Mouse (Mus musculus) hindbrain, embryonic 12.5 days (tissue): ENCODE results near the gene Pop7. TPM values are rescaled to one million over a fixed set of nuclear protein-coding genes. Genes with fewer than 3 reads are reported as not detected.

Source experiments
- ATAC-seq: fragments of 200-750 bp; cut with Nextera tagmentation; 2 replicates; pipeline ENCODE4 v1.8.0; 2017; ENCODE audit warnings: moderate TSS enrichment; ENCODE audit not compliant: low FRiP score
- H3K27ac ChIP-seq: fragments of 300-500 bp; sonication (generic); 2 replicates; pipeline ENCODE4 v1.5.1; 2016; ENCODE audit warnings: mild to moderate bottlenecking
- H3K27me3 ChIP-seq: fragments of 300-500 bp; sonication (generic); 2 replicates; pipeline ENCODE4 v1.6.1; 2016; ENCODE audit warnings: mild to moderate bottlenecking
- H3K36me3 ChIP-seq: fragments of 300-500 bp; sonication (generic); 2 replicates; pipeline ENCODE4 v1.6.1; 2016; ENCODE audit warnings: mild to moderate bottlenecking
- H3K4me1 ChIP-seq: fragments of 300-500 bp; sonication (generic); 2 replicates; pipeline ENCODE4 v1.6.1; 2016
- H3K4me2 ChIP-seq: fragments of 300-500 bp; sonication (generic); replicated peaks from 2 replicates; pipeline ENCODE4 v1.6.1; 2016; ENCODE audit warnings: mild to moderate bottlenecking
- H3K4me3 ChIP-seq: fragments of 300-500 bp; sonication (generic); 2 replicates; pipeline ENCODE4 v1.5.1; 2016; ENCODE audit warnings: mild to moderate bottlenecking
- H3K9ac ChIP-seq: fragments of 300-500 bp; sonication (generic); 2 replicates; pipeline ENCODE4 v1.6.1; 2016; ENCODE audit warnings: mild to moderate bottlenecking, moderate library complexity
- H3K9me3 ChIP-seq: fragments of 300-500 bp; sonication (generic); replicated peaks from 2 replicates; pipeline ENCODE4 v1.6.1; 2016; ENCODE audit warnings: mild to moderate bottlenecking
- WGBS: fragments of 180-500 bp; shearing (Covaris S2); methylation state at CpG from one replicate; pipeline ENCODE4 v1.1.7; 2016; 5-methylcytosine and 5-hydroxymethylcytosine counted together
- polyA plus RNA-seq: library from polyadenylated mRNA; unstranded; fragments of >200 nt; fragmentation: Nextera tagmentation; extraction: Ambion mirVana; gene quantifications from 2 replicates; pipeline ENCODE4 v1.2.1, GENCODE M21; 2016

The Pop7 gene
- 60.7 and 61.3 TPM in 2 replicates for polyA plus RNA-seq

GRCm38 (mm10) chr5:137501709-137502666 lies at the start of gene Pop7:
Gene Pop7, minus strand, starts transcription at chr5:137502518.
- H3K27ac ChIP-seq = peak within 1 kb of the TSS; percentile 97
- H3K4me3 ChIP-seq = peak within 1 kb of the TSS; percentile 65
- peak within 1 kb of the TSS; percentile 87 for H3K4me2 ChIP-seq
- peaks cover 6% of the 10 kb centered on the region for H3K36me3 ChIP-seq
- peak within 1 kb of the TSS; percentile 80 for H3K9ac ChIP-seq
- H3K27me3 ChIP-seq = no peaks in the 10 kb centered on the region
- peak; percentile 94 for ATAC-seq
- peaks cover 17% of the 10 kb centered on the region for H3K4me1 ChIP-seq
- H3K9me3 ChIP-seq = no peaks in the 10 kb centered on the region
- 2% methylated on average over 64 of the region's 64 CpGs for WGBS

DNA sequence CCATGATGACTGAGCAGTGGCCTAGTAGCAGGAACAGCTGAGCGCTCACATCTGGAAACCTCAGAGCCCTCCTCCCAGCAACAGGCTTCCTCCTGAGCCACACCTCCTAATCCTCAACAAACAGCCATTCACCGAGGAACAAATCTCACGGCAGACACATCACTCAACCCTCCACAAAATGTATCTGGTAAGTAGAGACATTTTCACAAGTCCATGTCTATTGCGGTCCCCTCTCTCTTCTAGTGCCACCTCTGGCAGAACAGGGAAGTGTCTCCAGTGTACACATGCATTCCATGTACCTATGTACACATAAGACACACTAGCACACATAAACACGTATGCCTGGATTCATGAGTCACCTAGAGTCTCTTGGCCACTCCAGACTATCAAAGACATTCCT lies 48.8 kb upstream of the Pop7 start:
- Histone ChIP-seq H3K9ac (no peak overlapping the region), H3K4me3 (no peak overlapping the region), H3K27me3 (peaks cover 15% of the 10 kb centered on the region; the same call in 1 of the 2 replicates), H3K36me3 (no peaks in the 10 kb centered on the region), H3K4me1 (peaks cover 9% of the 10 kb centered on the region; the same call in 1 of the 2 replicates), H3K9me3 (no peaks in the 10 kb centered on the region), H3K4me2 (no peak overlapping the region), H3K27ac (no peak overlapping the region)
- ATAC-seq = no peak
- 76% methylated on average over 5 of the region's 5 CpGs for WGBS

DNA sequence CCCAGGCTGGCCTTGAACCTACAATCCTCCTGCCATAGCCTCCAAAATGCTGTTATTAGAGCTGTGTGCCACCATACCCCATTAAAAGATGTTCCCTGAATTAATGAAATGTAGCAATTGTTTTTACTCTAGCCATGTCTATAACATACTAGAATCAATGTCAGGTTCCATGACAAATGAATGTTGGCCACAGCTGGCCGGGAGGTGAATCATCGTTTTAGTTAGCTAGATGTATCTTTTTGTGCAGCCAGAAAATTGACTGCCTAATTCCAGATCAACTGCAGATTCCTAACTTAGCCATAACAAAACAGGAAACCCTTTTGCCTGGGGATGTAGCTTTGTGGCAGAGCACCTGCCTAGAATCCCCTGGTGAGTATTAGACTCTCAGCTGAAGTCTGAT lies 47.5 kb upstream of the Pop7 start:
- H3K27me3 ChIP-seq = peaks cover 11% of the 10 kb centered on the region; the same call in 1 of the 2 replicates
- 85% methylated on average over 2 of the region's 2 CpGs for WGBS

GRCm38 (mm10) chr5:137545596-137545995 lies 43.3 kb upstream of the Pop7 start:
- Histone ChIP-seq H3K9ac (no peak overlapping the region), H3K27ac (no peak overlapping the region), H3K36me3 (no peaks in the 10 kb centered on the region), H3K4me1 (no peaks in the 10 kb centered on the region), H3K4me2 (no peak overlapping the region), H3K4me3 (no peak overlapping the region), H3K9me3 (no peaks in the 10 kb centered on the region), H3K27me3 (no peaks in the 10 kb centered on the region)
- WGBS = 81% methylated on average over 4 of the region's 4 CpGs
- no peak for ATAC-seq

More for the DNA sequence above, 47.5 kb upstream of the Pop7 start:
- no peak overlapping the region for H3K27ac ChIP-seq
- no peak overlapping the region for H3K4me3 ChIP-seq
- ATAC-seq = no peak
- no peaks in the 10 kb centered on the region for H3K9me3 ChIP-seq
- H3K36me3 ChIP-seq = no peaks in the 10 kb centered on the region
- H3K9ac ChIP-seq = no peak overlapping the region
- no peak overlapping the region for H3K4me2 ChIP-seq
- H3K4me1 ChIP-seq = peaks cover 8% of the 10 kb centered on the region; the same call in 1 of the 2 replicates

DNA sequence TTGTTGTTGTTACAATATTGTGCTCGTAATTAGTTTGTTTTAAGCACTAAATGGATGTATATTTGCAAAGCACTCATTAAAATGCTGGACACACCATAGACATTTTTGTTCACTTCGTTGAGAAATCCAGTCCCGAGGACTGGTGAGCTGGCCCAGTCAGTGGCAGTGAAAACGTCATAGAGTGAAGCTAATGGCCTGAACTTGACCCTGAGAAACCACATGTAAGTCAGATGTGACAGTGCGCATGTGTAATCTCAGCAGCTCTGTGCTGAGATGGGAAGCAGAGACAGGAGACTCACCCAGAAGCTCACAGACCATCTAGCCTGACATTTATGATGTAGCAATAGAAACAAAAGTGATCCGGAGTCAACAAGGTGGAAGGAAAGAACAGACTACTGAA lies 42.6 kb upstream of the Pop7 start:
- no peaks in the 10 kb centered on the region for H3K4me1 ChIP-seq
- no peak overlapping the region for H3K4me2 ChIP-seq
- no peak overlapping the region for H3K27ac ChIP-seq
- no peak overlapping the region for H3K9ac ChIP-seq
- H3K27me3 ChIP-seq = no peaks in the 10 kb centered on the region
- H3K36me3 ChIP-seq = no peaks in the 10 kb centered on the region
- ATAC-seq = no peak
- no peaks in the 10 kb centered on the region for H3K9me3 ChIP-seq
- no peak overlapping the region for H3K4me3 ChIP-seq
- WGBS = 76% methylated on average over 6 of the region's 6 CpGs

- no peak overlapping the region for H3K9ac ChIP-seq
- no peak overlapping the region for H3K4me3 ChIP-seq
- H3K27me3 ChIP-seq = no peaks in the 10 kb centered on the region
- H3K36me3 ChIP-seq = no peaks in the 10 kb centered on the region
- H3K4me1 ChIP-seq = 0 out of 2 replicates have a peak, but pooled peaks cover 2% of the 10 kb centered on the region
- no peak for ATAC-seq
- WGBS = 79% methylated on average over 5 of the region's 5 CpGs
- H3K27ac ChIP-seq = no peak overlapping the region
- no peak overlapping the region for H3K4me2 ChIP-seq
- H3K9me3 ChIP-seq = no peaks in the 10 kb centered on the region
Measured at GRCm38 (mm10) chr5:137541768-137542540, 39.6 kb upstream of the Pop7 start.

GRCm38 (mm10) chr5:137540991-137541390 lies 38.7 kb upstream of the Pop7 start:
- no peaks in the 10 kb centered on the region for H3K9me3 ChIP-seq
- H3K27ac ChIP-seq = no peak overlapping the region
- H3K4me3 ChIP-seq = no peak overlapping the region
- H3K27me3 ChIP-seq = no peaks in the 10 kb centered on the region
- H3K9ac ChIP-seq = no peak overlapping the region
- H3K4me2 ChIP-seq = no peak overlapping the region
- no peak for ATAC-seq
- 0 out of 2 replicates have a peak, but pooled peaks cover 2% of the 10 kb centered on the region for H3K4me1 ChIP-seq
- H3K36me3 ChIP-seq = no peaks in the 10 kb centered on the region
- 76% methylated on average over 6 of the region's 6 CpGs for WGBS

DNA sequence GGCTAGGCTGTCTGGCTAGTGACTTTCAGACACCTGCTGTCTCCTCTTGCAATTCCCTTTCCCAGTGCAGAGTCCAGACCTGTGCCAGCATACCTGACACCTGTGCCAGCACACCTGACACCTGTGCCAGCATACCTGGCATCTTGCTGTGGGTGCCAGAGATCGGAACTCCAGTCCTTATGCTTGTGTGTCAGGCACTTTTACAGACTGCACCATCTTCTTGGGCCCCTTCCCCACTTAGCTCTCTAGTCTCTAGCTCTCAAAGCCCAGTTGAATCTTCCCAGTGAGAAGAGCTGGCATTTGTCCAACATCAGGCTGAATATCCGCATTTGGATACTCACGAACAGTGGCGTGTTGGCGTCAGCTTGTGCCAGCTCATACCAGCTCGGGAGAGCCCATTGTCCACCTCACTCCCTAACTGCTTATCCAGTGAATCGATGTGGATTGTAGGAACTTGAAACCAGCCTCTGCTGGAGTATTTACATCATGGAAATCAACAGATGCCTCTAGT lies 37.0 kb upstream of the Pop7 start:
- no peak overlapping the region for H3K9ac ChIP-seq
- no peak overlapping the region for H3K27ac ChIP-seq
- no peaks in the 10 kb centered on the region for H3K9me3 ChIP-seq
- H3K4me1 ChIP-seq = 0 out of 2 replicates have a peak, but pooled peaks cover 2% of the 10 kb centered on the region
- no peak overlapping the region for H3K4me3 ChIP-seq
- ATAC-seq = no peak
- no peak overlapping the region for H3K4me2 ChIP-seq
- H3K27me3 ChIP-seq = no peaks in the 10 kb centered on the region
- WGBS = 73% methylated on average over 7 of the region's 7 CpGs
- no peaks in the 10 kb centered on the region for H3K36me3 ChIP-seq

- H3K4me2 ChIP-seq = no peak overlapping the region
- H3K27ac ChIP-seq = no peak overlapping the region
- H3K4me3 ChIP-seq = no peak overlapping the region
- H3K4me1 ChIP-seq = peaks cover 5% of the 10 kb centered on the region; the same call in 1 of the 2 replicates
- no peaks in the 10 kb centered on the region for H3K9me3 ChIP-seq
- H3K9ac ChIP-seq = no peak overlapping the region
- no peaks in the 10 kb centered on the region for H3K27me3 ChIP-seq
- ATAC-seq = no peak
- no peaks in the 10 kb centered on the region for H3K36me3 ChIP-seq
- WGBS = 57% methylated on average over 4 of the region's 4 CpGs
Measured at GRCm38 (mm10) chr5:137537461-137537860, 35.1 kb upstream of the Pop7 start.

GRCm38 (mm10) chr5:137535318-137535717 lies 33.0 kb upstream of the Pop7 start:
- Histone ChIP-seq H3K9ac (no peak overlapping the region), H3K4me2 (no peak overlapping the region), H3K27me3 (no peaks in the 10 kb centered on the region), H3K9me3 (no peaks in the 10 kb centered on the region), H3K4me1 (peaks cover 9% of the 10 kb centered on the region), H3K27ac (no peak overlapping the region), H3K4me3 (no peak overlapping the region), H3K36me3 (no peaks in the 10 kb centered on the region)
- WGBS = 86% methylated on average over 9 of the region's 9 CpGs
- no peak for ATAC-seq

GRCm38 (mm10) chr5:137534762-137535161 lies 32.4 kb upstream of the Pop7 start:
- Histone ChIP-seq H3K4me3 (no peak overlapping the region), H3K27ac (no peak overlapping the region), H3K27me3 (no peaks in the 10 kb centered on the region), H3K4me1 (peaks cover 15% of the 10 kb centered on the region), H3K36me3 (peaks cover 5% of the 10 kb centered on the region), H3K4me2 (no peak overlapping the region), H3K9ac (no peak overlapping the region), H3K9me3 (no peaks in the 10 kb centered on the region)
- 95% methylated on average over 3 of the region's 3 CpGs for WGBS
- ATAC-seq = no peak
